ENCODE assay signal across 19 mouse cellular contexts in the genomic region with DNA sequence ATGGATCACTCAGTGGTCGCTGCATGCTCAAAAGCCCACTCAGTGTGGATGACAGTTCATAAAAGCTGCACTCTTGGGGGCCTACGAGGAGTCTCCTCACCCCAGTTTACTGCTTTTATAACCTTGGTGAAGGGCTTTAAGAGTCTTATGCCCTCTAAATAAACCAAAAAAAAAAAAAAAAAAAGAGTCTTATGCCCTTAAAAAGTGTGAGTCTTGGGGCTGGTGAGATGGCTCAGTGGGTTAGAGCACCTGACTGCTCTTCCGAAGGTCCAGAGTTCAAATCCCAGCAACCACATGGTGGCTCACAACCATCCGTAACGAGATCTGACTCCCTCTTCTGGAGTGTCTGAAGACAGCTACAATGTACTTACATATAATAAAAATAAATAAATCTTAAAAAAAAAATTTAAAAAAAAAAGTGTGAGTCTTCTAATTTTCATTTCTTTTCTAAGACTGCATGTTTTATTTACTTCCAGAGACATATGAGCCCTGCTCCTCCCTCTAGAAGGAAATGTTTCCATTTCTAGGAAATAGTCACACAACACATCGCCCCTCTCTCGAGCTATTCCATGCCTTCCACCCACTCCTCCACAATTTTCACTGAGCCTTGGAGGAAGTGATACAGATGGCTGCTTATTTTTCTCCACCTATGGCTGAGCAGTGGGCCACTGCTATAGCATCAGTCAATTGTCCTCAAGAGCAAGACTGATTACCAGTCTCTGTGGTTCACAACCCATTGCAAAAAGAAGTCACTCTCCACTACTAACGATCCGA. TPM values are rescaled to one million over a fixed set of nuclear protein-coding genes. Genes with fewer than 3 reads are reported as not detected.
"Had no signal": no experiment of that assay in that cellular context is flagged by ENCODE, and none has a peak within 500 bp of the region (broad histone marks: within the 10 kb centered on the region; RNA-seq: fewer than 3 reads in every experiment).

No protein-coding gene starts in this region.

- H3K36me3 ChIP-seq: liver, embryonic 15.5 days; lung, embryonic 15.5 days; midbrain, embryonic 13.5 days; midbrain, embryonic 15.5 days; neural tube, embryonic 12.5 days; stomach, embryonic 15.5 days had no signal

- H3K27me3 ChIP-seq: lung, embryonic 15.5 days; midbrain, embryonic 13.5 days; midbrain, embryonic 15.5 days; neural tube, embryonic 12.5 days; stomach, embryonic 15.5 days had no signal

- H3K4me2 ChIP-seq: liver, embryonic 15.5 days; lung, embryonic 15.5 days; midbrain, embryonic 11.5 days; midbrain, embryonic 13.5 days; midbrain, embryonic 15.5 days; neural tube, embryonic 12.5 days; stomach, embryonic 15.5 days had no signal

- H3K9me3 ChIP-seq: liver, embryonic 15.5 days; lung, embryonic 15.5 days; midbrain, embryonic 13.5 days; midbrain, embryonic 15.5 days; neural tube, embryonic 12.5 days; stomach, embryonic 15.5 days had no signal

- DNase-seq: liver, postnatal 0 days; lung, adult 2 months; lung, postnatal 14 days; lung, postnatal 36 days; right cerebral cortex, postnatal 25 days; thymus, adult 18-20 months; thymus, postnatal 14 days; thymus, postnatal 36 days had no signal

- H3K27ac ChIP-seq: liver, embryonic 15.5 days; lung, embryonic 15.5 days; macrophage; midbrain, embryonic 13.5 days; midbrain, embryonic 15.5 days; neural tube, embryonic 12.5 days; stomach, embryonic 15.5 days; stomach, postnatal 0 days had no signal

- ATAC-seq: liver, postnatal 0 days; lung, postnatal 0 days; midbrain, embryonic 13.5 days; midbrain, embryonic 15.5 days had no signal

- H3K4me3 ChIP-seq: liver, embryonic 15.5 days; lung, embryonic 15.5 days; megakaryocyte, embryonic 14.5 days; midbrain, embryonic 13.5 days; midbrain, embryonic 15.5 days; neural tube, embryonic 12.5 days; stomach, embryonic 15.5 days had no signal

- H3K4me1 ChIP-seq: liver, embryonic 15.5 days; lung, embryonic 15.5 days; megakaryocyte, embryonic 14.5 days; midbrain, embryonic 15.5 days; neural tube, embryonic 12.5 days; stomach, embryonic 15.5 days had no signal

- H3K9ac ChIP-seq: liver, embryonic 15.5 days; liver, postnatal 0 days; lung, embryonic 15.5 days; midbrain, embryonic 13.5 days; midbrain, embryonic 15.5 days; neural tube, embryonic 12.5 days; stomach, embryonic 15.5 days had no signal

RNA-seq across cellular contexts. Expression of gene AA467197, which starts 15.3 kb away (rescaled TPM):
- polyA plus RNA-seq: midbrain, embryonic 13.5 days had no signal
